Mouse (Mus musculus): ENCODE results near the gene Mospd1.

Mospd1 gene

DNA sequence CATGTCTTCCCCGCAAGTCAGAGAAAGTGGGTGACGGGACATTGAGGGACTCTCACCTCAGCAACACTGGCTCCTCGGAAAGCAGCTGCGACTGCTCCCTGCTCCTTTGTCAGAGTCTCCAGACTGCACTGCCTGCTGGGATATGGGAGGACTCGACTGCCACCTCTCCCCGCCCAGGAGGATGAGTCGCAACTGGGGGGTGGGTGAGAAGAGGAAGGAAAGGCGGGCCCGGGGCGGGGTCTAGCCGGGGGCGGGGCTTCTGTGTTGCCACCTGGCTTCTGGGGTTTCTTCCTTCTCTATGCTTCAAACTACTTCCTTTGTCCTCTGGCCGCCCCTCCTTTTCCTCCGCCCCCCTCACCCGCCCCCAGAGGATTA, at the start of gene Mospd1:
Mospd1 (minus strand) TSS at position 137 of the 375 bp plus-strand sequence.
- peak; percentile 87 for DNase-seq

DNA sequence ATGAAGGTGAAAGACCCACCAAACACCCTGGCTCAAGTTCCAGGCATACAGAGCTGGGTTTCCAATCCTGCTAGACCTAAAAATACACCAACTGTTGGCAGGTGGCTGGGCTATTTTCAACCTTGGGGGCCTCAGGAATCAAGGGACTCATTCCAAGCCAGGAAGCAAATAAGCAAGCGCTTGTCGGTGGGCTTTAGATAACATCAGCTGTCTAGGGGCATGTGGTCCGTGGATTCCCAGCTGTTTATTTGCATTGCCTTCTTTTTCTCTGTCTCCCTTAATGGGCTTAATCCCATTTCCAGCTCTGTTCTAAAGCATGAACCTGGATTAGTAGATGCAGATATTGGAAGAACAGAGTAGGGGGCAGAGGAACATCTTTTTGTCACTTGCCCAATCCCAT, 16.1 kb upstream of the Mospd1 start:
- no peak for DNase-seq

DNA sequence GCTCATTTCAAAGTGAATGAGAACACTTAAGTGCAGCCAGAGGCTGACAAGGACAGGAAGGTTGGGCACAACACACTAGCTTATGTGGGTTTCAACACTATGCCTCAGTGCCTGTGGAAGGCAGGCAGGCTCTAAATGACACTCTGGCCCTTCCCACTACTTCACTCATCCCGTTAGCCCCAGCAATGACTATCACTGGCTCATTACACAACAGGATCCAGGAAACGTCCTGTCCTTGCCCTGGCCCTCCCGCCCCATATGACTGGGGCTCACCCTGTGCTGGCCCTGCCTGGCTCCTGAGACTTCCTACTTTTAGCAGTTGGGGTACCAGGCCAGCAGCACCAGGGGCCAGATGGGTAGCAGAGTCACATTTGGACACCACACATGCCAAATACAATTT, 12.8 kb upstream of the Mospd1 start:
- no peak for DNase-seq

- peak; percentile 4 for DNase-seq
Observed at GRCm38 (mm10) chrX:53369534-53370365, 552 bp downstream of the Mospd1 start.

DNA sequence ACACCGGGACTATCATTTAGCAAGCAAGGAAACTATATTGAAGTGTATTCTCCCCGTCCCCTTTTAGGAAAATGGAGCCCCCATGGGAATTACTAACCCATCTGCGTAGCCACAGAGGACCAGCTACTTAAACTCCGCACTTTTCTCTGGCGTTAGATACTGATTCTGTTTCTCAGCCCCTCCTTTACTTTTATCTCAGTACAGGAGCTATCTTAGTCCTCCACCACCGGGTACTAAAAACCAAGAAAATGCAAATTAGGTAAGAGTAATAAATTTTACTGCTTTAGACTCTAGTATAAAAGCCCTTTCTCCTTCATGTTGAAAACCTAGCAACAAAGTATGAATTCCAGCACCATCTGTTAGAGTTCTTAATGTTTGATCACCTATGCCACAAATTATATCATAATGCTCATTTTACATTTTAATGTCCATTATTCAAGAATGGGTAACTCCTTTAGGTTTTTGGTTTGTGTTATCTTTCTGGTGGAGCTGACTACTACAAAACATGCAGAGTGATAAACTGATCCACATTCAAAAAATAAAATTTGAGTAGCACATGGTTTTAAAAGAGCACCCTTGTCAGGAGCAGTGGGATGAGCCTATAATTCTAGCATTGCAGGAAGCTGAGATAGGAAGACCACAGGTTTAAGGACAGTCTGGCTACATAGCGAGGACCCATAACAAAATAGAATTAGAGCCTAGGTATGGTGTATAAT, 5.5 kb downstream of the Mospd1 start:
- DNase-seq = no peak

GRCm38 (mm10) chrX:53348374-53348773, 21.9 kb downstream of the Mospd1 start:
- DNase-seq = no peak

DNA sequence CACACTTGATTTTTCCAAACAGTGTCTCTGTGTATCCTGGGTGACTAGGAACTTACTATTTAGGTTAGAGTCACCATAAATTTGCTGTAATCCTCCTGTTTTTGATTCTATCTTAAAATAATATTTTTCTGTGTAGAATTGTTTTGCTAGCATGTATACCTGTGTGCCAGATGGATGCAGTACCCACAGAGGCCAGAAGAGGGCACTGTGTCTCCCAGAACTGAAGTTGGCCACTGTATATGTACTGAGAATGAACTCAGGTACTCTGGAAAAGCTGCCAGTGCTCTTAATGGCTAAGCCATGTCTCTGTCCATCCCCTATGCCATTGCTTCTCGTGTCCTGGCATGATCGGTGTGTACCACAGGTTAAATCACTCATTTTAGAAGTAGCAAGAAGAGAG, 28.8 kb downstream of the Mospd1 start:
- no peak for DNase-seq

DNA sequence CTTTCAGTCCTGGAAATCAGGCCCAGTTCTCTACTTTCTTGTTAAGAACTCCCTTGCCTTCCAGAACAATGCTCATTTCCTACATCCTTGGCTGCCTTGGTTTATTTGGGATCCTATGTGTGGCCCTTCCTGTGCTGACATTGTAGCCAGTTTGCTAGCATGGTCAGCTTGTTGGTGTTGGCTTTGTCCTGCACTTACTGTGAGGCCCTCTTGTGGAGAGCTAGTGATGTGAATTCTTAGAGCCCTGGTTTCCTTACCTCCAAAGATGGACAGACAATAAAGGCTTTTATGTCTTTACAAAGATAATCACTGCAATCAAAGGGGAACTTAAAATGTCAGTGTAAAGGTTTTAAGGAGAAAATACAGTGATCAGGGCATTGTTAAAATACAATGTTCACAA, 32.9 kb downstream of the Mospd1 start:
- DNase-seq = no peak

DNA sequence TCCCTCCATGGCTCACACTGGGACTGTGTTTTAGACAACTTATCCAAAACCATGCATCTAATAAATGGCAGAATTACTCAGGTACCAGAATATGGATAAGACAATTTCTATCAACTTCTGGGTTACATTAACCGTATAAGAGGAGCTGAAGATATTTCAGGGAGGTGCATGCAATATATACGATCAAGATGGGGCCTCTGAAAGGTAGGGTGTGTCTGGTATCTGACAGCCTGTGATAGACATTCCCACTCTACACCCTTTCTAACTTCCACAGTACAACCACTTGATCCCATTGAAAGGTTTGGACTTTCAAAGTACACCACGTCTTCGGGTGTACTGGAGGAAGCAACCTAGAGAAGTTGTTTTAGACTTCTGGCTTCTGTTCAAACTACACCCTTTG, 39.9 kb downstream of the Mospd1 start:
- no peak for DNase-seq

DNA sequence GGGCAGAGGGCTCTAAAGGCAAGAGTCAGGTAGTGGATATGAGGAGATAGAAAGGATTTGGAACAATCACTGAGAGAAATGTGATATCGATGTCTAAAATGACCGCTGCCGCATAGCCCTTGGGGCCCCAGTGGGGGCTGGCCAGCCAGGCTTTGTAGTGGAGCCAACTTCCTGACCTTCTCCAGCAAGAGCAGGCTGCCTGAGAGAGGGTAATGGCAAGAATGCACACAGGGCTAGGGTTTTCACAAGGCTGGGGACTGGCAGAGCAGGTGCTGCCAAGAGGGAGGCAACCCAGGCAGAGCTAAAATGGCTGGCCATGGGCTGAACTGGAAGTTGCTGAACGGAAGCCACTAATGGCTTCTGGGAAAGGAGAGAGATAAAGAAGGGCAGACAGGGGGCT, 49.2 kb downstream of the Mospd1 start:
- no peak for DNase-seq

- no peak for DNase-seq
Observed at GRCm38 (mm10) chrX:53320564-53320963, 49.7 kb downstream of the Mospd1 start.
